Mouse (Mus musculus) embryonic fibroblast, embryonic 13.5 days (primary cell): Measurements from ENCODE around the gene Txn1.

Source experiments
- CTCF ChIP-seq: IDR thresholded peaks from 2 replicates; pipeline ENCODE4 v1.5.1; 2011; ENCODE audit warnings: mild to moderate bottlenecking, control low read depth, low read length, moderate library complexity, borderline replicate concordance; ENCODE audit not compliant: insufficient read depth
- POLR2A ChIP-seq: IDR thresholded peaks from 2 replicates; pipeline ENCODE4 v1.6.1; 2011; ENCODE audit warnings: low read depth, mild to moderate bottlenecking, control low read depth, low read length, moderate library complexity

- TF ChIP-seq CTCF (no peak), POLR2A (no peak)
Observed at GRCm38 (mm10) chr4:57916201-57916661, 40.0 kb downstream of the Txn1 start, which contains the start of gene D630039A03Rik.
